Mouse (Mus musculus): ENCODE data around the gene Stip1. TPM values are rescaled to one million over a fixed set of nuclear protein-coding genes. Genes with fewer than 3 reads are reported as not detected.
A peak's percentile ranks its signal among the peaks of the same experiment; 100 is the strongest.

The Stip1 gene
- polyA plus RNA-seq, 1 experiment from 2014 or later, result 51.4 TPM

DNA sequence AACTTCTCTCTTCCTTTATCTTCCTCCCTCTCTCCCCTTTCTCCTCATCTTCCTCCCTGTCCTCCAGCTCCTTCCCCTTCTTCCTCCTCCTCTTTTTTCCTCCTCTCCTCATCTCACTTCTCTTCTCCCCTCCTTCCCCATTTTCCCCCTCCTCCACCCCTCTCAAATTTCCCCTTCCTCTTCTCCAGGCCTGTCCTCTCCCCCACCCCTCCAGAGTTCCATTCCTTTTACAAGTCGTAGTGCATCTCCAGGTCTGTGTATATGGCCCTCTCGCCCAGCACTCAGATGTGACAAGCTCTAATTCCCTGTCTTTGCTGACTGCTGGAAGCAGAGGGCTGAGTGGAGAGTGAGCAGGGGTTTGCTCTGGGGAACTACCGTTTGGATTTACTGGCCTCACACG, 31.0 kb upstream of the Stip1 start:
- Histone ChIP-seq H3K9me3 (ENCODE audit: low read length) (no peaks in the 10 kb centered on the region), H3K27me3 (ENCODE audit: insufficient read depth, low read length) (peaks cover 21% of the 10 kb centered on the region), H3K4me1 (ENCODE audit: insufficient read depth) (peaks cover 24% of the 10 kb centered on the region), H3K4me2 (ENCODE audit: low read depth, low read length) (no peak overlapping the region), H3K36me3 (replicated peaks; ENCODE audit: insufficient read depth, low read length) (no peaks in the 10 kb centered on the region), H3K9ac (replicated peaks) (no peak overlapping the region), H3K27ac (ENCODE audit: low read depth) (no peak overlapping the region), H3K4me3 (ENCODE audit: low read depth, low read length) (no peak overlapping the region)
- TF ChIP-seq EP300 (IDR thresholded peaks at IDR 0.05; ENCODE audit: low read depth) (no peak), CTCF (IDR thresholded peaks at IDR 0.05; ENCODE audit: low read depth) (no peak)
- 29% methylated on average over 4 of the region's 4 CpGs for WGBS (ENCODE audit: insufficient replicate concordance)
- no peak for ATAC-seq
- DNase-seq, result no peak

DNA sequence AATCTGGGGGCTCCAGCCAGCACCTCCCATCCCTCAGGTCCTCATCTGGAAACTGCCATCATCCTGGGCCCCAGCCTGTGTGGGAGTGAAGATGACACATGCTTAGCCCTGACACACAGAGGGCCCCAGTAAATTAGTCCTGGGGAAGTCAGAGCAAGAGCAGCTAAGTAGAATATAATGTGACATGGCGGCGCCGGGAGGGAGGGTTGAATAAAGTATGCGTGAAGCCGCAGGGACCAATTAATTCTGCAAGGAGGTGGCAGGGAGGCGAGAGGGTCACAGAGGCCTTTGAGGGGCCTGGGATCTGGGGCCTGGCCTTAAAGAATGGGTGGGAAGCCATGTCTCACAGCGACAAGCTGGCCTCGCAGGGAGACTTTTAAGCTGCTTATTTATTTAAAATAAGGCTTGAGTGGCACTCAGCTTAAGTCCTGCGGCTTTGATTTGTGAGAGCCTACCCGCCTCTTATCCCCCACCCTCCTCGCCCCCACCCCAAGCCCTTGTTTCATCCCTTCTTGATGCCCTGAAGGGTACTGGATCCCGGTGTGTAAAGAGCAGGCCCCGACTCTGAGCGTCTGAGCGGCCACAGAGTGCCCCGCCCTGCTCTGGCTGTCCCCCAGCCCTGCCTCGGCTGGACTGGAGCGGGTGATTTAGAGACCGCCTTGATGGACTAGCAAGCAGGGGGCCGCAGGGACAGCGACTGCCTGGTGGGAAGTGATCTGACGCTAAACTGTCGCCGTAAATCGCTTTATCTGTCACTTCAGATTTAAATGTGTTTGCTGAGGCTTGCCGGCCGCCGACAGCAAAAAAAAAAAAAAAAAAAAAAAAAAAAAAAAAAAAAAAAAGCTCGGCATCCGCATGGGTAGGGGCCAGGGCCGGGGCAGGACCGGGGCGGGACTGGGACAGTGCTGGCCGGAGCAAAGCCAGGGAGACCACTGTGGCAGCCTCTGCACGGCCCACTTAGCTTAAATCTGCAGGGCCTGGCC, 30.3 kb upstream of the Stip1 start:
- TF ChIP-seq CTCF (IDR thresholded peaks at IDR 0.05; ENCODE audit: low read depth) (no peak), EP300 (IDR thresholded peaks at IDR 0.05; ENCODE audit: low read depth) (no peak)
- Histone ChIP-seq H3K27ac (ENCODE audit: low read depth) (no peak overlapping the region; the same call in 1 of the 2 replicates), H3K9me3 (ENCODE audit: low read length) (no peaks in the 10 kb centered on the region), H3K9ac (replicated peaks) (no peak overlapping the region), H3K36me3 (replicated peaks; ENCODE audit: insufficient read depth, low read length) (no peaks in the 10 kb centered on the region), H3K4me3 (ENCODE audit: low read depth, low read length) (no peak overlapping the region), H3K4me1 (ENCODE audit: insufficient read depth) (peaks cover 20% of the 10 kb centered on the region), H3K4me2 (ENCODE audit: low read depth, low read length) (no peak overlapping the region), H3K27me3 (ENCODE audit: insufficient read depth, low read length) (peaks cover 21% of the 10 kb centered on the region)
- no peak for ATAC-seq
- WGBS (ENCODE audit: insufficient replicate concordance), result 27% methylated on average over 35 of the region's 35 CpGs
- DNase-seq, result no peak

DNA sequence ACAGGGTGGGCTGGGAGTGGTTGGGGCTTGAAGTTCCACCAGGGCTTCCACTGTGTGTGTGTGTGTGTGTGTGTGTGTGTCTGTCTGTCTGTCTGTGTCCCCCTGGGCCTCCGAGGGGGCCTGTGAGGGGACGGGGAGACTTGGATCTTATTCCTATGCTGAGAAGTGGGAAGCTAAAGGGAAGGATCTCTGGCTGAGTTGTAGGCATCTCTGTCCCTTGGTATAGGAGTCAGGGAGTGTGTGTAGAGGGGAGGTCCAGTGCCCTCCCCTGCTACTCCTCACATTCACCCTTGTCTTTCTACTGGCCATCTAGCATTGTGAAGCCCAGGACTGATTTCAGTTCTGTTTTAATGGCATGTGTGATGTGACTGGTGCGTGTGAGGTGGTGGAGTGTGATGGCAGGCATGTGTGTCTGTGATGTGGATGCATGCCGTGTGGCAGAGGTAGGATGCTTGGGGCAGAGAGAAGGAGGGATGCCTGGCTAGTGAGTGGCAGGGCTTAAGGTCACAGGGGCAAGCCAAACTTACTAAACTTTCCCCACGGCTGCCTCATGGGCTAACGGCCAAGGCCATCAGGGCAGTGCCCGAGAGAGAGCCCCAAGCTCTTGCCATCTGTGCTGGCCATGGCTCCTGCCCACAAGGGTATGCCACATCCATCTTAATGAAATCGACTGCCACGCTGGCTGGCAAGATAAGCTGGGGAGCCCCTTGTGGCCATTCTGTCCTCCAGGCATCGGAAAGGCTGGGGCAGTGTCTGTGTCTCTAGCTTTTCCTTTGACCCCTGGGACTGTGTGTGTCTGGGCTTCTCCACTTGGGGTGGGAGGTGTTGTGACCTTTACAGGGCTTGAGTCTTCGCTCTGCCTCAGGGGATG, 29.1 kb upstream of the Stip1 start:
- no peak for ATAC-seq

DNA sequence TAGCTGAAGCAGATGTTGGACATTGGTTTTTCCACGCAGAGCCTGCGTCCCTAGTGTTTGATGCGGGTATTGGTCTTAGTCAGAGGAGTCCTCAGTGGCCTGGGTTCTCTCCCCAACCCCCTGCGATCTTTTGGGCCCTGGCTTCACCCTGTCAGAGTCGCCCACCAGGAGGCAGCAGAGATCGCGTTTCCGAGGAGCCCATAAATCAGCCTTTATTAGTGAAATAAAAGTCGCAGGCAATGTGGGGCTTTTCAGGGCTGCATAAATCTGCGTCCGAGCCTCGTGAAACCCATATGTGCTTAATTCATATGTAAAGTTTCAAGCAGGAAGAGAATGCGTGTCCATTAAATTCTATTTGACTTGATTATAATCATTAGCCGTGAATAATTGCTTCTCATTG, 28.4 kb upstream of the Stip1 start:
- peaks cover 20% of the 10 kb centered on the region for H3K4me1 ChIP-seq (ENCODE audit: insufficient read depth)
- ATAC-seq, result peak; percentile 38
- H3K27me3 ChIP-seq (ENCODE audit: insufficient read depth, low read length), result peaks cover 21% of the 10 kb centered on the region

More for the DNA sequence above, 29.1 kb upstream of the Stip1 start:
- H3K9ac ChIP-seq (replicated peaks), result no peak overlapping the region
- H3K4me1 ChIP-seq (ENCODE audit: insufficient read depth), result peaks cover 20% of the 10 kb centered on the region
- H3K27ac ChIP-seq (ENCODE audit: low read depth), result no peak overlapping the region
- TF ChIP-seq CTCF (IDR thresholded peaks at IDR 0.05; ENCODE audit: low read depth), result 0 out of 2 replicates have a peak, but pooled peaks have one; percentile 19
- TF ChIP-seq EP300 (IDR thresholded peaks at IDR 0.05; ENCODE audit: low read depth), result no peak
- H3K9me3 ChIP-seq (ENCODE audit: low read length), result no peaks in the 10 kb centered on the region
- DNase-seq, result no peak
- H3K36me3 ChIP-seq (replicated peaks; ENCODE audit: insufficient read depth, low read length), result no peaks in the 10 kb centered on the region
- no peak overlapping the region for H3K4me3 ChIP-seq (ENCODE audit: low read depth, low read length)
- H3K27me3 ChIP-seq (ENCODE audit: insufficient read depth, low read length), result peaks cover 21% of the 10 kb centered on the region
- 66% methylated on average over 11 of the region's 11 CpGs for WGBS (ENCODE audit: insufficient replicate concordance)
- no peak overlapping the region for H3K4me2 ChIP-seq (ENCODE audit: low read depth, low read length)

DNA sequence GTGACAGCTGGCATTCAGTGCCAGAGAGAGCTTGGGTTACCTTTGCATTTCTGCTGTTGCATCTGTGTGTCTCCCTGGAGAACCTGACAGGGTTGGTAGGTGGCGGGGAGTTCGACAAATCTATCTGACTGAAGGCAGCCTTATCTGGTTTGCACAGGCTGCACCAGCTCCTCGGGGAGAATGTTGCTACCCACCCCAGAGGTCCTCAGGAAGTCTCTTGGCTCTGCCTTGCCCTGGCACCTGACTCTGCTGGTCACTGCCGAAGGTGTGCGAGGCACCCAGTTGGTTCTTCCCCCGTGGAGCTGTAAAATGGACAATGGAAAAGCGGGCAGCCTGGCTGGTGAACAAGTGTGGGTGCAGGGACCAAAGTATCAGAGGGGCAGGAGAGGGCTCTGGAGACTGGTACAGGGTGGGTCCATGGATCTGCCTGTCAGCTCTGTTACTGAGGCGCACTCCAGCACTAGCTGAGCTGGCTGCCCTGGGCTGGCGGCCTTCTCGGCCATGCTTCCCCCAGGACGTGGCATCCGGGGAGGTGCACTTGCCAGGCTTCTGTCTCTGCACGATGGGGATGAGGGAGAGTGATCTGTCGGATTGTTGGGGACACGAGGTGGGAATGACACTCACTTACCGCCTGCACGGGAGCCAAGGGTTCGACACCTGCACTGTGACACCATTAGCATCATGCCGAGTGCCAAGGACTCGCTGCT, 27.7 kb upstream of the Stip1 start:
- Histone ChIP-seq H3K9ac (replicated peaks) (no peak overlapping the region), H3K4me2 (ENCODE audit: low read depth, low read length) (peak overlapping the region; percentile 53), H3K9me3 (ENCODE audit: low read length) (no peaks in the 10 kb centered on the region), H3K27ac (ENCODE audit: low read depth) (no peak overlapping the region), H3K4me1 (ENCODE audit: insufficient read depth) (peaks cover 20% of the 10 kb centered on the region), H3K36me3 (replicated peaks; ENCODE audit: insufficient read depth, low read length) (no peaks in the 10 kb centered on the region), H3K4me3 (ENCODE audit: low read depth, low read length) (no peak overlapping the region), H3K27me3 (ENCODE audit: insufficient read depth, low read length) (peaks cover 21% of the 10 kb centered on the region)
- 36% methylated on average over 20 of the region's 20 CpGs for WGBS (ENCODE audit: insufficient replicate concordance)
- TF ChIP-seq EP300 (IDR thresholded peaks at IDR 0.05; ENCODE audit: low read depth) (no peak), CTCF (IDR thresholded peaks at IDR 0.05; ENCODE audit: low read depth) (no peak)
- ATAC-seq, result peak; percentile 62
- peak; percentile 28 for DNase-seq

More for the DNA sequence above, 28.4 kb upstream of the Stip1 start:
- H3K9ac ChIP-seq (replicated peaks), result no peak overlapping the region
- H3K36me3 ChIP-seq (replicated peaks; ENCODE audit: insufficient read depth, low read length), result no peaks in the 10 kb centered on the region
- no peak for TF ChIP-seq EP300 (IDR thresholded peaks at IDR 0.05; ENCODE audit: low read depth)
- peak; percentile 86 for TF ChIP-seq CTCF (IDR thresholded peaks at IDR 0.05; ENCODE audit: low read depth)
- H3K9me3 ChIP-seq (ENCODE audit: low read length), result no peaks in the 10 kb centered on the region
- H3K4me3 ChIP-seq (ENCODE audit: low read depth, low read length), result no peak overlapping the region
- H3K27ac ChIP-seq (ENCODE audit: low read depth), result no peak overlapping the region
- 8% methylated on average over 14 of the region's 14 CpGs for WGBS (ENCODE audit: insufficient replicate concordance)
- H3K4me2 ChIP-seq (ENCODE audit: low read depth, low read length), result peak overlapping the region; percentile 53
- peak; percentile 85 for DNase-seq
